In genomic region chr9:96353799-96354198, GRCm38 (mm10) we compare ENCODE assay signal across 9 mouse cellular contexts. TPM values are rescaled to one million over a fixed set of nuclear protein-coding genes. Genes with fewer than 3 reads are reported as not detected.
DNase-seq lines count a peak whose midpoint lies in the region; ATAC-seq and TF ChIP-seq lines count a peak whose summit lies in the region.
"Had no signal": no experiment of that assay in that cellular context is flagged by ENCODE, and none has a peak within 500 bp of the region (broad histone marks: within the 10 kb centered on the region; RNA-seq: fewer than 3 reads in every experiment).

No protein-coding gene starts in this region.

- H3K27ac ChIP-seq in hindbrain, postnatal 0 days: no peak overlapping the region
- H3K27ac ChIP-seq in hindbrain, embryonic 12.5 days: no peak overlapping the region
- H3K27ac ChIP-seq in liver, embryonic 15.5 days (replicated peaks): 0 out of 2 replicates have a peak overlapping the region, but pooled peaks have one; percentile 20
- no peak overlapping the region for H3K27ac ChIP-seq in forebrain, embryonic 12.5 days
- H3K27ac ChIP-seq: limb, embryonic 13.5 days had no signal

- H3K36me3 ChIP-seq in hindbrain, postnatal 0 days (ENCODE audit: insufficient read depth, low read length): no peaks in the 10 kb centered on the region
- no peaks in the 10 kb centered on the region for H3K36me3 ChIP-seq in hindbrain, embryonic 12.5 days
- no peaks in the 10 kb centered on the region for H3K36me3 ChIP-seq in liver, embryonic 15.5 days (replicated peaks)
- H3K36me3 ChIP-seq in forebrain, embryonic 12.5 days (replicated peaks): peaks cover 12% of the 10 kb centered on the region

- H3K9me3 ChIP-seq in hindbrain, postnatal 0 days (ENCODE audit: low read length): no peaks in the 10 kb centered on the region
- no peaks in the 10 kb centered on the region for H3K9me3 ChIP-seq in hindbrain, embryonic 12.5 days (replicated peaks)
- no peaks in the 10 kb centered on the region for H3K9me3 ChIP-seq in liver, embryonic 15.5 days (replicated peaks)
- no peaks in the 10 kb centered on the region for H3K9me3 ChIP-seq in forebrain, embryonic 12.5 days
- H3K9me3 ChIP-seq: limb, embryonic 13.5 days had no signal

- H3K4me2 ChIP-seq in hindbrain, postnatal 0 days (ENCODE audit: low read depth, low read length): no peak overlapping the region
- no peak overlapping the region for H3K4me2 ChIP-seq in hindbrain, embryonic 12.5 days (replicated peaks)
- peak overlapping the region; percentile 17; the same call in 1 of the 2 replicates for H3K4me2 ChIP-seq in liver, embryonic 15.5 days
- H3K4me2 ChIP-seq in forebrain, embryonic 12.5 days: no peak overlapping the region
- H3K4me2 ChIP-seq: limb, embryonic 13.5 days had no signal

- H3K9ac ChIP-seq in hindbrain, postnatal 0 days (replicated peaks; ENCODE audit: low read length): no peak overlapping the region
- no peak overlapping the region for H3K9ac ChIP-seq in hindbrain, embryonic 12.5 days
- H3K9ac ChIP-seq in liver, embryonic 15.5 days: no peak overlapping the region
- H3K9ac ChIP-seq in forebrain, embryonic 12.5 days: no peak overlapping the region
- H3K9ac ChIP-seq: limb, embryonic 13.5 days had no signal

- H3K27me3 ChIP-seq in hindbrain, postnatal 0 days (ENCODE audit: insufficient read depth, low read length): no peaks in the 10 kb centered on the region
- no peaks in the 10 kb centered on the region for H3K27me3 ChIP-seq in hindbrain, embryonic 12.5 days
- H3K27me3 ChIP-seq in liver, embryonic 15.5 days: no peaks in the 10 kb centered on the region
- H3K27me3 ChIP-seq in forebrain, embryonic 12.5 days: no peaks in the 10 kb centered on the region
- H3K27me3 ChIP-seq: limb, embryonic 13.5 days had no signal

- WGBS in hindbrain, postnatal 0 days: 51% methylated on average over 8 of the region's 8 CpGs
- 80% methylated on average over 8 of the region's 8 CpGs for WGBS in hindbrain, embryonic 12.5 days
- WGBS in liver, embryonic 15.5 days (ENCODE audit: insufficient replicate concordance): 23% methylated on average over 8 of the region's 8 CpGs
- 81% methylated on average over 8 of the region's 8 CpGs for WGBS in forebrain, embryonic 12.5 days

- DNase-seq in hindbrain, postnatal 0 days (ENCODE audit: low spot score): peak; percentile 45
- DNase-seq in NIH3T3 (ENCODE audit: low read depth): peak; percentile 72
- no peak for DNase-seq in frontal cortex, postnatal 10 days (ENCODE audit: low spot score in 2 of 2)
- DNase-seq in frontal cortex, postnatal 25 days (ENCODE audit: low spot score in 2 of 2): no peak

- no peaks in the 10 kb centered on the region for H3K4me1 ChIP-seq in hindbrain, postnatal 0 days (ENCODE audit: insufficient read depth, low read length)
- no peaks in the 10 kb centered on the region; the same call in 1 of the 2 replicates for H3K4me1 ChIP-seq in hindbrain, embryonic 12.5 days
- H3K4me1 ChIP-seq in liver, embryonic 15.5 days (replicated peaks): peaks cover 18% of the 10 kb centered on the region
- no peaks in the 10 kb centered on the region; the same call in 1 of the 2 replicates for H3K4me1 ChIP-seq in forebrain, embryonic 12.5 days

- ATAC-seq in hindbrain, postnatal 0 days: 0 out of 2 replicates have a peak, but pooled peaks have one; percentile 47
- ATAC-seq in hindbrain, embryonic 12.5 days (ENCODE audit: low FRiP score): no peak
- peak; percentile 91 for ATAC-seq in erythroid progenitor cell, adult 5-6 weeks (replicated peaks; ENCODE audit: low FRiP score, poor library complexity, severe bottlenecking)
- peak; percentile 76 for ATAC-seq in liver, embryonic 15.5 days (ENCODE audit: insufficient read depth)
- no peak for ATAC-seq in forebrain, embryonic 12.5 days (ENCODE audit: low FRiP score)

- no peak for TF ChIP-seq CTCF in hindbrain, postnatal 0 days (IDR thresholded peaks at IDR 0.05; ENCODE audit: low read depth)

- no peak overlapping the region for H3K4me3 ChIP-seq in hindbrain, postnatal 0 days (ENCODE audit: low read length)
- H3K4me3 ChIP-seq in hindbrain, embryonic 12.5 days: no peak overlapping the region
- H3K4me3 ChIP-seq in liver, embryonic 15.5 days (replicated peaks): no peak overlapping the region
- H3K4me3 ChIP-seq in forebrain, embryonic 12.5 days (replicated peaks): no peak overlapping the region
- H3K4me3 ChIP-seq: limb, embryonic 13.5 days had no signal

RNA-seq across cellular contexts. Expression of gene Atp1b3, which starts 10.4 kb away (rescaled TPM):
- total RNA-seq in hindbrain, postnatal 0 days (2014; rRNA removed): 74.0 and 78.5 TPM in 2 replicates
- polyA plus RNA-seq in hindbrain, postnatal 0 days (2015; fragmentation: Nextera tagmentation; extraction: Ambion mirVana): 220 and 221 TPM in 2 replicates
- 166 and 167 TPM in 2 replicates for polyA plus RNA-seq in hindbrain, embryonic 12.5 days (2016; fragmentation: Nextera tagmentation; extraction: Ambion mirVana)
- total RNA-seq in erythroid progenitor cell, adult 5-6 weeks (2015; ENCODE audit: low replicate concordance): 112 and 124 TPM in 2 replicates
- total RNA-seq in erythroid progenitor cell, adult 5-6 weeks (2017; ENCODE audit: low replicate concordance): 74.0 and 75.0 TPM in 2 replicates
- 64.4 and 69.4 TPM in 2 replicates for polyA plus RNA-seq in liver, embryonic 15.5 days (2015; fragmentation: Nextera tagmentation; extraction: Ambion mirVana)
- 163 and 164 TPM in 2 replicates for polyA plus RNA-seq in forebrain, embryonic 12.5 days (2016; fragmentation: Nextera tagmentation; extraction: Ambion mirVana)

Comparison
In these comparisons a context has a peak if more than half of its experiments do, and no peak if none do; other contexts are left out.
1. ATAC-seq: peak in hindbrain, postnatal 0 days (single experiment), erythroid progenitor cell, adult 5-6 weeks (single experiment) and liver, embryonic 15.5 days (single experiment); none in hindbrain, embryonic 12.5 days (single experiment) and forebrain, embryonic 12.5 days (single experiment).
2. DNase-seq: peak in hindbrain, postnatal 0 days (single experiment) and NIH3T3 (single experiment); none in frontal cortex, postnatal 10 days (0 of 2) and frontal cortex, postnatal 25 days (0 of 2).